Mouse (Mus musculus): ENCODE data around the gene Robo2.

DNA sequence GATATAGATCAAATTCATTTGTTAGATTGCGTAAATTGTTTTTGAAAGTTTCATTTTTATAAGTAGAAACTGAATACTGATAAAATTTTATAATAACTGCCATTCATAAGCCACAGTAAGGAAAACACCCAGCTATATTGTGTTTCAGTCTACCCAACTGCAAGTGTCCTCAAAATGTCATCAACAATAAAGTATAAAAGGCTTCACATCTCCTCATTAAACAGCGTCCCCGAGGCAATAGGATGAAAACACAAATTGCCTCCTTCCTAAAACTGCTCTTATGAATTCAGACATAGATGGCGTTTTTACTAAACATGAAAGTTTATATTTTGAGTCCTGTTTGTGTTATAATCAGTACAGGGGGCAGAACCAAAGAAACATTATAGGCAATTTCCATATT is 249.6 kb downstream of the Robo2 start:
- TF ChIP-seq CTCF (conservative IDR thresholded peaks at IDR 0.05; ENCODE audit: low read length) (no peak), POU5F1 (IDR thresholded peaks at IDR 0.05; ENCODE audit: borderline replicate concordance, low read length) (no peak), NANOG (IDR thresholded peaks at IDR 0.05; ENCODE audit: borderline replicate concordance, low read length) (no peak)

Data from E14TG2a.4 (cell line).